Mouse (Mus musculus) intestine, postnatal 0 days (tissue): Measurements from ENCODE around the gene Zcchc17. TPM values are rescaled to one million over a fixed set of nuclear protein-coding genes. Genes with fewer than 3 reads are reported as not detected.
A peak's percentile ranks its signal among the peaks of the same experiment; 100 is the strongest.

Experiments used
- ATAC-seq: fragments of 200-750 bp; cut with Nextera tagmentation; 2 replicates; pipeline ENCODE4 v1.8.0; 2017; ENCODE audit warnings: mild to moderate bottlenecking, moderate TSS enrichment, moderate library complexity
- H3K27ac ChIP-seq: fragments of 300-500 bp; sonication (generic); 2 replicates; pipeline ENCODE4 v1.5.1; 2014; ENCODE audit warnings: mild to moderate bottlenecking, low read depth, low read length, moderate library complexity
- H3K27me3 ChIP-seq: fragments of 300-500 bp; sonication (generic); replicated peaks from 2 replicates; pipeline ENCODE4 v1.6.1; 2014; ENCODE audit warnings: low read length, mixed read lengths; ENCODE audit not compliant: control insufficient read depth, insufficient read depth
- H3K36me3 ChIP-seq: fragments of 300-500 bp; sonication (generic); 2 replicates; pipeline ENCODE4 v1.6.1; 2014; ENCODE audit warnings: mild to moderate bottlenecking, moderate library complexity; ENCODE audit not compliant: control insufficient read depth, insufficient read depth
- H3K4me1 ChIP-seq: fragments of 300-500 bp; sonication (generic); replicated peaks from 2 replicates; pipeline ENCODE4 v1.6.1; 2014; ENCODE audit warnings: antibody characterized with exemption, low read length, mixed read lengths; ENCODE audit not compliant: control insufficient read depth, insufficient read depth
- H3K4me2 ChIP-seq: fragments of 300-500 bp; sonication (generic); replicated peaks from 2 replicates; pipeline ENCODE4 v1.6.1; 2014; ENCODE audit warnings: low read depth, mild to moderate bottlenecking, moderate library complexity
- H3K4me3 ChIP-seq: fragments of 300-500 bp; sonication (generic); 2 replicates; pipeline ENCODE4 v1.5.1; 2014; ENCODE audit warnings: low read depth, low read length
- H3K9ac ChIP-seq: fragments of 300-500 bp; sonication (generic); 2 replicates; pipeline ENCODE4 v1.6.1; 2014; ENCODE audit warnings: mild to moderate bottlenecking, low read depth, low read length
- H3K9me3 ChIP-seq: fragments of 300-500 bp; sonication (generic); 2 replicates; pipeline ENCODE4 v1.6.1; 2016; ENCODE audit warnings: mixed run types; ENCODE audit not compliant: control insufficient read depth
- CTCF ChIP-seq: sonication (generic); IDR thresholded peaks from 2 replicates; pipeline ENCODE4 v1.5.1; 2016; ENCODE audit warnings: low read depth, mild to moderate bottlenecking, control low read depth, antibody characterized with exemption, moderate library complexity
- WGBS: fragments of 180-500 bp; shearing (Covaris S2); extraction: QIAGEN DNeasy Blood & Tissue Kit; methylation state at CpG from one replicate; pipeline ENCODE4 v1.1.7; 2014; 5-methylcytosine and 5-hydroxymethylcytosine counted together
- polyA plus RNA-seq: library from polyadenylated mRNA; unstranded; fragments of >200 nt; fragmentation: Nextera tagmentation; extraction: Ambion mirVana; gene quantifications from 2 replicates; pipeline ENCODE4 v1.2.1, GENCODE M21; 2015

Gene Zcchc17
- polyA plus RNA-seq, 1 experiment from 2014 or later = 46.4 TPM

GRCm38 (mm10) chr4:130350690-130351422 is 8.9 kb downstream of the Zcchc17 start:
- H3K4me1 ChIP-seq = no peaks in the 10 kb centered on the region
- no peaks in the 10 kb centered on the region for H3K27me3 ChIP-seq
- H3K4me2 ChIP-seq = no peak overlapping the region
- peaks cover 34% of the 10 kb centered on the region for H3K36me3 ChIP-seq
- 88% methylated on average over 16 of the region's 16 CpGs for WGBS
- no peak overlapping the region for H3K27ac ChIP-seq
- ATAC-seq = no peak
- no peak overlapping the region for H3K4me3 ChIP-seq
- TF ChIP-seq CTCF = peak; percentile 21; the same call in 1 of the 2 replicates
- H3K9ac ChIP-seq = no peak overlapping the region
- H3K9me3 ChIP-seq = no peaks in the 10 kb centered on the region

- Histone ChIP-seq H3K9ac (no peak overlapping the region), H3K4me1 (no peaks in the 10 kb centered on the region), H3K27me3 (no peaks in the 10 kb centered on the region), H3K4me3 (no peak overlapping the region), H3K4me2 (no peak overlapping the region), H3K9me3 (no peaks in the 10 kb centered on the region), H3K27ac (no peak overlapping the region), H3K36me3 (peaks cover 34% of the 10 kb centered on the region)
- TF ChIP-seq CTCF = peak; percentile 43
- 86% methylated on average over 6 of the region's 6 CpGs for WGBS
- ATAC-seq = no peak
Measured at GRCm38 (mm10) chr4:130349666-130350065, 10.1 kb downstream of the Zcchc17 start.

GRCm38 (mm10) chr4:130341691-130342090 is 18.1 kb downstream of the Zcchc17 start:
- ATAC-seq = peak; percentile 25; the same call in 1 of the 2 replicates
- TF ChIP-seq CTCF = peak; percentile 90

GRCm38 (mm10) chr4:130335867-130336266 is 23.9 kb downstream of the Zcchc17 start:
- no peak overlapping the region for H3K27ac ChIP-seq
- TF ChIP-seq CTCF = no peak
- no peaks in the 10 kb centered on the region for H3K4me1 ChIP-seq
- no peaks in the 10 kb centered on the region for H3K27me3 ChIP-seq
- H3K36me3 ChIP-seq = peaks cover 55% of the 10 kb centered on the region
- 81% methylated on average over 5 of the region's 5 CpGs for WGBS
- H3K4me2 ChIP-seq = no peak overlapping the region
- no peak for ATAC-seq
- H3K4me3 ChIP-seq = no peak overlapping the region
- no peak overlapping the region for H3K9ac ChIP-seq
- H3K9me3 ChIP-seq = no peaks in the 10 kb centered on the region

More at GRCm38 (mm10) chr4:130341691-130342090, 18.1 kb downstream of the Zcchc17 start:
- Histone ChIP-seq H3K4me3 (no peak overlapping the region), H3K27me3 (no peaks in the 10 kb centered on the region), H3K27ac (no peak overlapping the region), H3K9ac (no peak overlapping the region), H3K4me2 (no peak overlapping the region), H3K4me1 (no peaks in the 10 kb centered on the region), H3K9me3 (no peaks in the 10 kb centered on the region), H3K36me3 (peaks cover 25% of the 10 kb centered on the region)
- WGBS = 21% methylated on average over 4 of the region's 4 CpGs

GRCm38 (mm10) chr4:130327366-130327765 is 32.4 kb downstream of the Zcchc17 start:
- Histone ChIP-seq H3K4me1 (no peaks in the 10 kb centered on the region), H3K27ac (no peak overlapping the region), H3K4me3 (no peak overlapping the region), H3K36me3 (peaks cover 64% of the 10 kb centered on the region), H3K9ac (no peak overlapping the region), H3K4me2 (no peak overlapping the region), H3K9me3 (no peaks in the 10 kb centered on the region), H3K27me3 (no peaks in the 10 kb centered on the region)
- TF ChIP-seq CTCF = no peak
- no peak for ATAC-seq
- WGBS = 89% methylated on average over 9 of the region's 9 CpGs

- Histone ChIP-seq H3K9ac (no peak overlapping the region), H3K9me3 (no peaks in the 10 kb centered on the region), H3K4me1 (no peaks in the 10 kb centered on the region), H3K27ac (no peak overlapping the region), H3K27me3 (no peaks in the 10 kb centered on the region), H3K4me3 (no peak overlapping the region), H3K4me2 (no peak overlapping the region), H3K36me3 (peaks cover 64% of the 10 kb centered on the region)
- TF ChIP-seq CTCF = peak; percentile 23; the same call in 1 of the 2 replicates
- no peak for ATAC-seq
- 91% methylated on average over 2 of the region's 2 CpGs for WGBS
Measured at GRCm38 (mm10) chr4:130325446-130325845, 34.3 kb downstream of the Zcchc17 start.
